Mouse (Mus musculus) thymus, adult 2 months (tissue): ENCODE data around the gene Msh6.
A peak's percentile ranks its signal among the peaks of the same experiment; 100 is the strongest.

ENCODE experiments used
- CTCF ChIP-seq: fragments of 200-500 bp; IDR thresholded peaks from 2 replicates; pipeline ENCODE4 v1.5.1; 2012; ENCODE audit warnings: mild to moderate bottlenecking, control low read depth, low read length, moderate library complexity, borderline replicate concordance; ENCODE audit not compliant: control insufficient read depth, poor library complexity, insufficient read depth; ENCODE audit errors: extremely low read depth
- POLR2A ChIP-seq: fragments of 200-500 bp; IDR thresholded peaks from 2 replicates; pipeline ENCODE4 v1.6.1; 2012; ENCODE audit warnings: mild to moderate bottlenecking, low read length, control low read depth, moderate library complexity; ENCODE audit not compliant: control insufficient read depth, poor library complexity, insufficient read depth; ENCODE audit errors: extremely low read depth

DNA sequence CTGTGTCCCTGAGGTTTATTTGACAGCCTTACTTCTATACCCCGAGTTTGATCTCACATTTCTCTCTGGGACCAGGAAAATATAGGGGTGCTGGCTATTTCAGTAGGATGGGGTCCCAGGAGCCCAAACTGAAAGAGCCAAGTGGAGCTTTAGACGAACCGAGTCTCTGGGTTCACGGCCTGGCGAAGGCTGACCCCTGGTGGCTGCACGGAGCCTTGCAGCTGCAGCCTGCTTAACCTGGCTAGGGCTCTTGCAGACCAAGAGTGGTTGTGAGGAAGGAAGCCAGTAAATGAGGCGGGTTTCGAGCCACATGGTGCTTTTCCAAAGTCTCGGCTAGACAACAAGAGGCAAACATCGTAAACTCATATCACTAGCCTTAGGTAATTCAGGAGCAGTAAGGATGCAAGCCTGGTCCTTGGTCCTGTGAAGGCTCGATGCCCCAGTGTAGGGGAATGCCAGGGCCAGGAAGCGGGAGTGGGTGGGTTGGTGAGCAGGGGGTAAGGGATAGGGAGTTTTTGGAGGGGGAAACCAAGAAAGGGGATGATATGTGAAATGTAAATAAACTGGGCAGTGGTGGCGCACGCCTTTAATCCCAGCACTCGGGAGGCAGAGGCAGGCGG, 25.8 kb upstream of the Msh6 start:
- no peak for TF ChIP-seq POLR2A
- peak; percentile 96 for TF ChIP-seq CTCF
